Mouse (Mus musculus) embryonic facial prominence, embryonic 13.5 days (tissue): Measurements from ENCODE around the gene Pcsk4. TPM values are rescaled to one million over a fixed set of nuclear protein-coding genes. Genes with fewer than 3 reads are reported as not detected.
A peak's percentile ranks its signal among the peaks of the same experiment; 100 is the strongest.

Experiments used
- ATAC-seq: fragments of 200-750 bp; cut with Nextera tagmentation; 2 replicates; pipeline ENCODE4 v1.8.0; 2017; ENCODE audit warnings: low read depth; ENCODE audit not compliant: insufficient number of reproducible peaks, insufficient read depth, low FRiP score, low TSS enrichment
- H3K27ac ChIP-seq: fragments of 300-500 bp; sonication (generic); 2 replicates; pipeline ENCODE4 v1.5.1; 2015; ENCODE audit warnings: moderate library complexity, mild to moderate bottlenecking, inconsistent platforms
- H3K27me3 ChIP-seq: fragments of 300-500 bp; sonication (generic); 2 replicates; pipeline ENCODE4 v1.6.1; 2015; ENCODE audit warnings: mild to moderate bottlenecking, inconsistent platforms
- H3K36me3 ChIP-seq: fragments of 300-500 bp; sonication (generic); 2 replicates; pipeline ENCODE4 v1.6.1; 2015; ENCODE audit warnings: mild to moderate bottlenecking, inconsistent platforms
- H3K4me1 ChIP-seq: fragments of 300-500 bp; sonication (generic); 2 replicates; pipeline ENCODE4 v1.6.1; 2015; ENCODE audit warnings: inconsistent platforms
- H3K4me2 ChIP-seq: fragments of 300-500 bp; sonication (generic); 2 replicates; pipeline ENCODE4 v1.6.1; 2015; ENCODE audit warnings: moderate library complexity, mild to moderate bottlenecking, inconsistent platforms
- H3K4me3 ChIP-seq: fragments of 300-500 bp; sonication (generic); 2 replicates; pipeline ENCODE4 v1.5.1; 2015; ENCODE audit warnings: mild to moderate bottlenecking, inconsistent platforms
- H3K9ac ChIP-seq: fragments of 300-500 bp; sonication (generic); 2 replicates; pipeline ENCODE4 v1.6.1; 2015; ENCODE audit warnings: mild to moderate bottlenecking, inconsistent platforms
- H3K9me3 ChIP-seq: fragments of 300-500 bp; sonication (generic); 2 replicates; pipeline ENCODE4 v1.6.1; 2016; ENCODE audit warnings: inconsistent platforms
- WGBS: fragments of 180-500 bp; shearing (Covaris S2); methylation state at CpG from one replicate; pipeline ENCODE4 v1.1.7; 2015; ENCODE audit warnings: mixed read lengths; 5-methylcytosine and 5-hydroxymethylcytosine counted together
- polyA plus RNA-seq: library from polyadenylated mRNA; unstranded; fragments of >200 nt; fragmentation: Nextera tagmentation; extraction: Ambion mirVana; gene quantifications from 2 replicates; pipeline ENCODE4 v1.2.1, GENCODE M21; 2015

Pcsk4 gene
- polyA plus RNA-seq, 1 experiment from 2014 or later, result 4.9 TPM

GRCm38 (mm10) chr10:80294788-80295303 lies 34.5 kb downstream of the Pcsk4 start:
- 51% methylated on average over 7 of the region's 7 CpGs for WGBS
- no peak for ATAC-seq

GRCm38 (mm10) chr10:80294311-80294710 lies 35.0 kb downstream of the Pcsk4 start:
- Histone ChIP-seq H3K9ac (peak overlapping the region; percentile 99; the same call in 1 of the 2 replicates), H3K9me3 (no peaks in the 10 kb centered on the region), H3K27me3 (peaks cover 27% of the 10 kb centered on the region), H3K4me3 (peak overlapping the region; percentile 81; the same call in 1 of the 2 replicates), H3K36me3 (peaks cover 20% of the 10 kb centered on the region), H3K4me1 (peaks cover 44% of the 10 kb centered on the region), H3K27ac (0 out of 2 replicates have a peak overlapping the region, but pooled peaks have one; percentile 5), H3K4me2 (peak overlapping the region; percentile 92)
- no peak for ATAC-seq
- WGBS, result 60% methylated on average over 4 of the region's 4 CpGs

More at GRCm38 (mm10) chr10:80294788-80295303, 34.5 kb downstream of the Pcsk4 start:
- Histone ChIP-seq H3K9ac (peak overlapping the region; percentile 99; the same call in 1 of the 2 replicates), H3K27ac (peak overlapping the region; percentile 5; the same call in 1 of the 2 replicates), H3K27me3 (peaks cover 32% of the 10 kb centered on the region), H3K9me3 (no peaks in the 10 kb centered on the region), H3K4me2 (peak overlapping the region; percentile 16), H3K4me1 (peaks cover 47% of the 10 kb centered on the region), H3K4me3 (no peak overlapping the region), H3K36me3 (peaks cover 19% of the 10 kb centered on the region)

GRCm38 (mm10) chr10:80293325-80293724 lies 36.0 kb downstream of the Pcsk4 start:
- Histone ChIP-seq H3K4me1 (peaks cover 38% of the 10 kb centered on the region), H3K4me3 (peak overlapping the region; percentile 81), H3K36me3 (peaks cover 29% of the 10 kb centered on the region), H3K9me3 (no peaks in the 10 kb centered on the region), H3K27me3 (peaks cover 17% of the 10 kb centered on the region), H3K9ac (peak overlapping the region; percentile 99), H3K27ac (peak overlapping the region; percentile 95; the same call in 1 of the 2 replicates), H3K4me2 (peak overlapping the region; percentile 92)
- 25% methylated on average over 14 of the region's 14 CpGs for WGBS
- ATAC-seq, result no peak

- WGBS, result under 1% methylated on average over 72 of the region's 72 CpGs
- peaks cover 38% of the 10 kb centered on the region for H3K4me1 ChIP-seq
- peak within 1 kb of the TSS; percentile 99 for H3K9ac ChIP-seq
- peaks cover 9% of the 10 kb centered on the region for H3K27me3 ChIP-seq
- H3K4me2 ChIP-seq, result peak within 1 kb of the TSS; percentile 92
- ATAC-seq, result peak; percentile 81
- peak within 1 kb of the TSS; percentile 81 for H3K4me3 ChIP-seq
- no peaks in the 10 kb centered on the region for H3K9me3 ChIP-seq
- peak within 1 kb of the TSS; percentile 95 for H3K27ac ChIP-seq
- peaks cover 36% of the 10 kb centered on the region for H3K36me3 ChIP-seq
These were observed 36.8 kb downstream of the Pcsk4 start, which contains the start of gene Rps15 for GRCm38 (mm10) chr10:80292251-80293146. Rps15 (plus strand) TSS chr10:80292453.

- no peak for ATAC-seq
These were observed 40.6 kb downstream of the Pcsk4 start for GRCm38 (mm10) chr10:80288657-80289056.

GRCm38 (mm10) chr10:80288097-80288496 lies 41.2 kb downstream of the Pcsk4 start:
- Histone ChIP-seq H3K4me2 (no peak overlapping the region), H3K4me3 (no peak overlapping the region), H3K36me3 (peaks cover 60% of the 10 kb centered on the region), H3K27me3 (no peaks in the 10 kb centered on the region), H3K4me1 (peaks cover 5% of the 10 kb centered on the region), H3K9ac (no peak overlapping the region), H3K9me3 (no peaks in the 10 kb centered on the region), H3K27ac (no peak overlapping the region)
- ATAC-seq, result no peak
- WGBS, result 89% methylated on average over 12 of the region's 12 CpGs

More at GRCm38 (mm10) chr10:80288657-80289056, 40.6 kb downstream of the Pcsk4 start:
- no peak overlapping the region for H3K27ac ChIP-seq
- H3K9me3 ChIP-seq, result no peaks in the 10 kb centered on the region
- H3K4me3 ChIP-seq, result no peak overlapping the region
- no peak overlapping the region for H3K4me2 ChIP-seq
- 71% methylated on average over 8 of the region's 8 CpGs for WGBS
- no peak overlapping the region for H3K9ac ChIP-seq
- peaks cover 11% of the 10 kb centered on the region for H3K4me1 ChIP-seq
- peaks cover 59% of the 10 kb centered on the region for H3K36me3 ChIP-seq
- H3K27me3 ChIP-seq, result no peaks in the 10 kb centered on the region

GRCm38 (mm10) chr10:80285222-80286070 lies 43.9 kb downstream of the Pcsk4 start:
- no peak overlapping the region for H3K4me2 ChIP-seq
- no peak overlapping the region for H3K27ac ChIP-seq
- H3K36me3 ChIP-seq, result peaks cover 86% of the 10 kb centered on the region
- ATAC-seq, result no peak
- H3K9ac ChIP-seq, result no peak overlapping the region
- WGBS, result 85% methylated on average over 15 of the region's 15 CpGs
- no peak overlapping the region for H3K4me3 ChIP-seq
- no peaks in the 10 kb centered on the region for H3K27me3 ChIP-seq
- no peaks in the 10 kb centered on the region for H3K9me3 ChIP-seq
- peaks cover 5% of the 10 kb centered on the region; the same call in 1 of the 2 replicates for H3K4me1 ChIP-seq

GRCm38 (mm10) chr10:80282481-80283441 lies 46.5 kb downstream of the Pcsk4 start:
- Histone ChIP-seq H3K4me1 (peaks cover 5% of the 10 kb centered on the region; the same call in 1 of the 2 replicates), H3K9me3 (no peaks in the 10 kb centered on the region), H3K27me3 (no peaks in the 10 kb centered on the region), H3K4me2 (no peak overlapping the region), H3K4me3 (no peak overlapping the region), H3K27ac (no peak overlapping the region), H3K9ac (no peak overlapping the region), H3K36me3 (peaks cover 97% of the 10 kb centered on the region)
- no peak for ATAC-seq
- WGBS, result 86% methylated on average over 20 of the region's 20 CpGs

- H3K9me3 ChIP-seq, result no peaks in the 10 kb centered on the region
- no peak overlapping the region for H3K4me3 ChIP-seq
- H3K4me2 ChIP-seq, result no peak overlapping the region
- ATAC-seq, result no peak
- no peak overlapping the region for H3K27ac ChIP-seq
- H3K9ac ChIP-seq, result 0 out of 2 replicates have a peak overlapping the region, but pooled peaks have one; percentile 33
- no peaks in the 10 kb centered on the region for H3K27me3 ChIP-seq
- WGBS, result 74% methylated on average over 8 of the region's 8 CpGs
- H3K4me1 ChIP-seq, result peaks cover 5% of the 10 kb centered on the region; the same call in 1 of the 2 replicates
- peaks cover 97% of the 10 kb centered on the region for H3K36me3 ChIP-seq
These were observed 47.4 kb downstream of the Pcsk4 start for GRCm38 (mm10) chr10:80281921-80282371.

- H3K4me1 ChIP-seq, result peaks cover 5% of the 10 kb centered on the region; the same call in 1 of the 2 replicates
- no peak overlapping the region for H3K27ac ChIP-seq
- no peaks in the 10 kb centered on the region for H3K9me3 ChIP-seq
- no peak overlapping the region for H3K4me2 ChIP-seq
- H3K9ac ChIP-seq, result 0 out of 2 replicates have a peak overlapping the region, but pooled peaks have one; percentile 33
- H3K27me3 ChIP-seq, result no peaks in the 10 kb centered on the region
- WGBS, result 85% methylated on average over 7 of the region's 7 CpGs
- no peak for ATAC-seq
- H3K4me3 ChIP-seq, result no peak overlapping the region
- H3K36me3 ChIP-seq, result peaks cover 96% of the 10 kb centered on the region
These were observed 48.0 kb downstream of the Pcsk4 start for GRCm38 (mm10) chr10:80281304-80281703.
